Mouse (Mus musculus) olfactory bulb, adult 2 months (tissue): ENCODE data around the gene Hdac11. TPM values are rescaled to one million over a fixed set of nuclear protein-coding genes. Genes with fewer than 3 reads are reported as not detected.
A peak's percentile ranks its signal among the peaks of the same experiment; 100 is the strongest.

Experiments
- H3K27ac ChIP-seq: fragments of 200-500 bp; 2 replicates; pipeline ENCODE4 v1.5.1; 2012; ENCODE audit warnings: low read depth, low read length; ENCODE audit not compliant: insufficient read depth
- H3K4me1 ChIP-seq: fragments of 200-500 bp; 2 replicates; pipeline ENCODE4 v1.6.1; 2012; ENCODE audit warnings: low read length; ENCODE audit not compliant: control insufficient read depth, insufficient read depth
- H3K4me3 ChIP-seq: fragments of 200-500 bp; 2 replicates; pipeline ENCODE4 v1.5.1; 2012; ENCODE audit warnings: mild to moderate bottlenecking, low read depth, low read length, moderate library complexity; ENCODE audit not compliant: insufficient read depth
- CTCF ChIP-seq: fragments of 200-500 bp; IDR thresholded peaks from 2 replicates; pipeline ENCODE4 v1.5.1; 2012; ENCODE audit warnings: low read depth, mild to moderate bottlenecking, low read length, moderate library complexity; ENCODE audit not compliant: insufficient read depth
- POLR2A ChIP-seq: fragments of 200-500 bp; IDR thresholded peaks from 2 replicates; pipeline ENCODE4 v1.6.1; 2012; ENCODE audit warnings: mild to moderate bottlenecking, low read depth, low read length, moderate library complexity; ENCODE audit not compliant: insufficient read depth
- WGBS: fragments of 180-500 bp; shearing (Covaris S2); methylation state at CpG from one replicate; pipeline ENCODE4 v1.1.7; 2018; 5-methylcytosine and 5-hydroxymethylcytosine counted together
- polyA plus RNA-seq: library from polyadenylated mRNA; stranded (reverse); fragments of >200 nt; gene quantifications from 2 replicates; pipeline ENCODE4 v1.2.4, GENCODE M21; 2012; ENCODE audit warnings: low replicate concordance; ENCODE audit not compliant: missing spikeins, insufficient read depth, insufficient read length

Hdac11 gene
- polyA plus RNA-seq, 1 experiment, result not detected

DNA sequence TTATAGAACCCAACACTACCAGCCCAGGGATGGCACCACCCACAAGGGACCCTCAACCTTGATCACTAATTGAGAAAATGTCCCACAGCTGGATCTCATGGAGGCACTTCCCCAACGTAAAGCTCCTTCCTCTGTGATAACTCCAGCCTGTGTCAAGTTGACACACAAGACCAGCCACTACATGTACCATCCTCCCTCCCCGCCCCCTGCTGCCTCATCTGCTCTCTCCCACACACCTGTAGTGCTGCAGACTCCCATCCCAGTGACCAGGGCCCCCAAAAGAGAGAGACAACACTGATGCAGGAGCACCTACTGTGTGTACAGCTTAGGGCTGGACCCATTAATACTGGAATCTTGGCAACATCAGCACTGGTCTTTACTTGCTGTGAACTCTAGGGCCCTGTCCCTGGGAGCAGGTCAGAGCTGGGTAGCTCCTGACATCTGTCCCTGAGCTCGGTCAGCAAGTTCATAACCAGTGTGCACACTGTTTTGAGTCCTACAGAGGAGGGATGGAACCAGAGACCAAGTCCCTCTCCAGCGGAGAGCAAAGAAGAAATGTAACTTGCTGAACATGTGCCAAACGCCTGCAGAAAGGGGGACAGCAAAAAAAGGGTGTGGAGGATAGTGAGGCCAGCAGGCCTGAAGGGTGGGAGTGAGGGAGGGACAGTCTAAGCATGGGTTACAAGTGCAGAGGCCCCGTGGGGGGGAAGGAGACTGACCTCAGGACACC, 5.2 kb downstream of the Hdac11 start:
- H3K4me3 ChIP-seq, result no peak overlapping the region
- H3K27ac ChIP-seq, result no peak overlapping the region
- TF ChIP-seq POLR2A, result no peak
- TF ChIP-seq CTCF, result no peak
- 80% methylated on average over 6 of the region's 6 CpGs for WGBS
- peaks cover 34% of the 10 kb centered on the region for H3K4me1 ChIP-seq

- Histone ChIP-seq H3K27ac (no peak overlapping the region), H3K4me3 (no peak overlapping the region), H3K4me1 (peaks cover 30% of the 10 kb centered on the region)
- WGBS, result 96% methylated on average over 5 of the region's 5 CpGs
- TF ChIP-seq POLR2A, result no peak
- no peak for TF ChIP-seq CTCF
Measured at GRCm38 (mm10) chr6:91162314-91162713, 5.8 kb downstream of the Hdac11 start.

- WGBS, result 67% methylated on average over 5 of the region's 5 CpGs
- Histone ChIP-seq H3K27ac (no peak overlapping the region), H3K4me3 (no peak overlapping the region), H3K4me1 (peaks cover 25% of the 10 kb centered on the region)
- TF ChIP-seq CTCF, result no peak
- TF ChIP-seq POLR2A, result no peak
Measured at GRCm38 (mm10) chr6:91163195-91163911, 6.9 kb downstream of the Hdac11 start.

- H3K27ac ChIP-seq, result no peak overlapping the region
- H3K4me3 ChIP-seq, result no peak overlapping the region
- WGBS, result 55% methylated on average over 2 of the region's 2 CpGs
Measured at GRCm38 (mm10) chr6:91164584-91164983, 8.1 kb downstream of the Hdac11 start.

DNA sequence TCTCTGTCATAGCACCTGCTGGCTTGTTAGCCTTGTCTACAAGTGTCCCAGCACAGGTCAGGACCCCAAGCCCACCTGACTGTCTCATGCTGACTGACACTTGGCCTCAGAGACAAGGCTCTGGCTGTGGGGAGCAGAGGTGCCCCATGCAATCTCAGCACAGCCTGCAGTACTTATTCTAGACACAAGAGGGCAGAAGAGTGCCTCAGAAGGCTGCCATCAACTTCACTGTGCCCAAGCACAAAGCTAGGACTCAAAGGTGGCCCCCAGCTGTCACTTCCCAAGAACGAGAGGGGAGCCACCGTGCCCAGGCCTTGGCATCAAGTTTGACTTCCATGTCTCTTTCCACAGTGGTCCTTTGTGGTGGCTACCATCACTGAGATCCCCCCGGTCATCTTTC, 8.7 kb downstream of the Hdac11 start:
- no peak for TF ChIP-seq POLR2A
- TF ChIP-seq CTCF, result 0 out of 2 replicates have a peak, but pooled peaks have one; percentile 40
- Histone ChIP-seq H3K4me1 (peaks cover 11% of the 10 kb centered on the region), H3K4me3 (no peak overlapping the region), H3K27ac (no peak overlapping the region)
- WGBS, result 30% methylated on average over 3 of the region's 3 CpGs

More at GRCm38 (mm10) chr6:91164584-91164983, 8.1 kb downstream of the Hdac11 start:
- peaks cover 16% of the 10 kb centered on the region for H3K4me1 ChIP-seq
- TF ChIP-seq POLR2A (no peak), CTCF (no peak)

- 73% methylated on average over 3 of the region's 3 CpGs for WGBS
- no peak for TF ChIP-seq POLR2A
- Histone ChIP-seq H3K4me1 (peaks cover 3% of the 10 kb centered on the region; the same call in 1 of the 2 replicates), H3K27ac (no peak overlapping the region), H3K4me3 (no peak overlapping the region)
Measured at GRCm38 (mm10) chr6:91167828-91168227, 11.4 kb downstream of the Hdac11 start.

- no peak overlapping the region for H3K27ac ChIP-seq
- TF ChIP-seq CTCF, result no peak
- TF ChIP-seq POLR2A, result no peak
- no peak overlapping the region for H3K4me3 ChIP-seq
- peaks cover 3% of the 10 kb centered on the region; the same call in 1 of the 2 replicates for H3K4me1 ChIP-seq
- WGBS, result 92% methylated on average over 8 of the region's 8 CpGs
Measured at GRCm38 (mm10) chr6:91169129-91169528, 12.7 kb downstream of the Hdac11 start.

- TF ChIP-seq CTCF (no peak), POLR2A (no peak)
- H3K4me1 ChIP-seq, result no peaks in the 10 kb centered on the region
- no peak overlapping the region for H3K4me3 ChIP-seq
- H3K27ac ChIP-seq, result no peak overlapping the region
- WGBS, result 78% methylated on average over 3 of the region's 3 CpGs
Measured at GRCm38 (mm10) chr6:91171396-91171895, 15.0 kb downstream of the Hdac11 start.

DNA sequence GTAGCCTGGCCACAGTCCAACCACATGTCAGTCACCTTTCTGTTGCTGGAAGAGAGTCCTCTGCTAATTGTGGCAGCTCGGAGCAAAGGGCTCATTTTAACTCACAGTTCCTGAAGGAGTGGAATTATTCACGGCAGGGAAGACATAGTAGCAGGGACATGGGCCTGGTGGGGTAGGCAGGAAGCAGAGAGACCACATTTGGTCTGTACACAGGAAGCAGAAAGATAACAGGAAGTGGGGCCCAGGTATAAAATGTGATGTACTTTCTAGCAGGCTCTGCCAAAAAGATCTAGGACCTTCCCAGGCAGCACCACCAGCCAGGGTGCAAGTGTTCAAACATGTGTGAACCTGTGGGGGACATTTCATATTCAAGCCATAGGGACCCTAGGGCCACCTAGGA, 15.9 kb downstream of the Hdac11 start:
- no peaks in the 10 kb centered on the region for H3K4me1 ChIP-seq
- WGBS, result 55% methylated on average over 2 of the region's 2 CpGs
- H3K4me3 ChIP-seq, result no peak overlapping the region
- no peak overlapping the region for H3K27ac ChIP-seq
- TF ChIP-seq CTCF, result no peak
- TF ChIP-seq POLR2A, result no peak
